Mouse (Mus musculus) kidney, postnatal 36 days (tissue): ENCODE results near the gene Kctd7.
A peak's percentile ranks its signal among the peaks of the same experiment; 100 is the strongest.

ENCODE experiments used
- DNase-seq, 2 experiments: peaks; one replicate each; pipeline ENCODE4 v3.0.0; 2021 to 2022; ENCODE audit warnings: mixed read lengths in 2 of 2

Gene Kctd7

GRCm38 (mm10) chr5:130192356-130192944 lies 47.8 kb downstream of the Kctd7 start:
- peak in 1 of 2 experiments; percentile 41 for DNase-seq

GRCm38 (mm10) chr5:130193760-130194159 lies 49.1 kb downstream of the Kctd7 start:
- no peak for DNase-seq

- DNase-seq, result no peak
Measured at GRCm38 (mm10) chr5:130196307-130196706, 51.6 kb downstream of the Kctd7 start.

GRCm38 (mm10) chr5:130197454-130197853 lies 52.8 kb downstream of the Kctd7 start:
- DNase-seq, result no peak

- DNase-seq, result no peak
Measured at GRCm38 (mm10) chr5:130197981-130198380, 53.3 kb downstream of the Kctd7 start.

GRCm38 (mm10) chr5:130200233-130201029 lies 55.8 kb downstream of the Kctd7 start:
- DNase-seq, result peak; percentile 74 to 87

GRCm38 (mm10) chr5:130203948-130204347 lies 59.3 kb downstream of the Kctd7 start:
- no peak for DNase-seq

- DNase-seq, result no peak
Measured at GRCm38 (mm10) chr5:130204560-130204959, 59.9 kb downstream of the Kctd7 start.
